Mouse (Mus musculus) heart, embryonic 15.5 days (tissue): ENCODE measurements around the gene Rras2. TPM values are rescaled to one million over a fixed set of nuclear protein-coding genes. Genes with fewer than 3 reads are reported as not detected.

Experiments
- ATAC-seq: fragments of 200-750 bp; cut with Nextera tagmentation; replicated peaks from 2 replicates; pipeline ENCODE4 v1.8.0; 2017; ENCODE audit warnings: low read depth, moderate TSS enrichment; ENCODE audit not compliant: insufficient number of reproducible peaks, insufficient read depth, low FRiP score
- H3K27ac ChIP-seq: fragments of 300-500 bp; sonication (generic); 2 replicates; pipeline ENCODE4 v1.5.1; 2015; ENCODE audit warnings: mild to moderate bottlenecking, inconsistent platforms
- H3K27me3 ChIP-seq: fragments of 300-500 bp; sonication (generic); 2 replicates; pipeline ENCODE4 v1.6.1; 2015; ENCODE audit warnings: inconsistent platforms
- H3K36me3 ChIP-seq: fragments of 300-500 bp; sonication (generic); 2 replicates; pipeline ENCODE4 v1.6.1; 2015; ENCODE audit warnings: mild to moderate bottlenecking, inconsistent platforms
- H3K4me1 ChIP-seq: fragments of 300-500 bp; sonication (generic); replicated peaks from 2 replicates; pipeline ENCODE4 v1.6.1; 2015; ENCODE audit warnings: inconsistent platforms
- H3K4me2 ChIP-seq: fragments of 300-500 bp; sonication (generic); 2 replicates; pipeline ENCODE4 v1.6.1; 2015; ENCODE audit warnings: inconsistent platforms, mild to moderate bottlenecking, moderate library complexity
- H3K4me3 ChIP-seq: fragments of 300-500 bp; sonication (generic); 2 replicates; pipeline ENCODE4 v1.5.1; 2015; ENCODE audit warnings: mild to moderate bottlenecking, inconsistent platforms
- H3K9ac ChIP-seq: fragments of 300-500 bp; sonication (generic); 2 replicates; pipeline ENCODE4 v1.6.1; 2015; ENCODE audit warnings: mild to moderate bottlenecking, inconsistent platforms
- H3K9me3 ChIP-seq: fragments of 300-500 bp; sonication (generic); replicated peaks from 2 replicates; pipeline ENCODE4 v1.6.1; 2016; ENCODE audit warnings: inconsistent platforms
- WGBS: fragments of 180-500 bp; shearing (Covaris S2); methylation state at CpG from one replicate; pipeline ENCODE4 v1.1.7; 2015; ENCODE audit warnings: mixed read lengths; 5-methylcytosine and 5-hydroxymethylcytosine counted together
- polyA plus RNA-seq: library from polyadenylated mRNA; unstranded; fragments of >200 nt; fragmentation: Nextera tagmentation; extraction: Ambion mirVana; gene quantifications from 2 replicates; pipeline ENCODE4 v1.2.1, GENCODE M21; 2015

The Rras2 gene
- 44.1 and 44.6 TPM in 2 replicates for polyA plus RNA-seq

GRCm38 (mm10) chr7:114117444-114117905 lies at the start of gene Rras2:
Gene Rras2, minus strand, starts transcription at chr7:114117781.
- Histone ChIP-seq H3K9ac (peak within 1 kb of the TSS; percentile 89), H3K9me3 (no peaks in the 10 kb centered on the region), H3K27me3 (no peaks in the 10 kb centered on the region), H3K4me1 (peaks cover 16% of the 10 kb centered on the region), H3K4me3 (peak within 1 kb of the TSS; percentile 82), H3K36me3 (no peaks in the 10 kb centered on the region), H3K4me2 (peak within 1 kb of the TSS; percentile 70), H3K27ac (peak within 1 kb of the TSS; percentile 96)
- peak; percentile 98 for ATAC-seq
- 0% methylated on average over 53 of the region's 55 CpGs for WGBS

GRCm38 (mm10) chr7:114162975-114163374 lies 45.4 kb upstream of the Rras2 start:
- Histone ChIP-seq H3K36me3 (no peaks in the 10 kb centered on the region), H3K9ac (no peak overlapping the region), H3K4me1 (no peaks in the 10 kb centered on the region), H3K4me3 (no peak overlapping the region), H3K9me3 (no peaks in the 10 kb centered on the region), H3K27me3 (no peaks in the 10 kb centered on the region), H3K4me2 (no peak overlapping the region), H3K27ac (no peak overlapping the region)
- 81% methylated on average over 5 of the region's 5 CpGs for WGBS
- no peak for ATAC-seq

GRCm38 (mm10) chr7:114161101-114161500 lies 43.5 kb upstream of the Rras2 start:
- 66% methylated on average over 8 of the region's 8 CpGs for WGBS
- peaks cover 3% of the 10 kb centered on the region; the same call in 1 of the 2 replicates for H3K4me1 ChIP-seq
- H3K27ac ChIP-seq, result no peak overlapping the region
- no peak overlapping the region for H3K4me2 ChIP-seq
- no peak for ATAC-seq
- no peaks in the 10 kb centered on the region for H3K27me3 ChIP-seq
- no peak overlapping the region for H3K9ac ChIP-seq
- H3K36me3 ChIP-seq, result no peaks in the 10 kb centered on the region
- H3K4me3 ChIP-seq, result no peak overlapping the region
- no peaks in the 10 kb centered on the region for H3K9me3 ChIP-seq

- ATAC-seq, result no peak
- H3K27me3 ChIP-seq, result no peaks in the 10 kb centered on the region
- WGBS, result 88% methylated on average over 12 of the region's 12 CpGs
- no peaks in the 10 kb centered on the region for H3K36me3 ChIP-seq
- no peak overlapping the region for H3K27ac ChIP-seq
- no peak overlapping the region for H3K4me3 ChIP-seq
- H3K9ac ChIP-seq, result no peak overlapping the region
- H3K9me3 ChIP-seq, result no peaks in the 10 kb centered on the region
- no peak overlapping the region for H3K4me2 ChIP-seq
- peaks cover 3% of the 10 kb centered on the region; the same call in 1 of the 2 replicates for H3K4me1 ChIP-seq
Observed at GRCm38 (mm10) chr7:114157716-114158278, 40.2 kb upstream of the Rras2 start.

GRCm38 (mm10) chr7:114156364-114156763 lies 38.8 kb upstream of the Rras2 start:
- WGBS, result 87% methylated on average over 4 of the region's 4 CpGs
- Histone ChIP-seq H3K4me1 (peaks cover 3% of the 10 kb centered on the region; the same call in 1 of the 2 replicates), H3K4me3 (no peak overlapping the region), H3K36me3 (no peaks in the 10 kb centered on the region), H3K27me3 (no peaks in the 10 kb centered on the region), H3K27ac (no peak overlapping the region), H3K9me3 (no peaks in the 10 kb centered on the region), H3K4me2 (no peak overlapping the region), H3K9ac (no peak overlapping the region)
- ATAC-seq, result no peak; the same call in 1 of the 2 replicates

GRCm38 (mm10) chr7:114155053-114155865 lies 37.7 kb upstream of the Rras2 start:
- peaks cover 3% of the 10 kb centered on the region; the same call in 1 of the 2 replicates for H3K4me1 ChIP-seq
- H3K36me3 ChIP-seq, result no peaks in the 10 kb centered on the region
- no peaks in the 10 kb centered on the region for H3K9me3 ChIP-seq
- H3K27me3 ChIP-seq, result no peaks in the 10 kb centered on the region
- H3K4me3 ChIP-seq, result no peak overlapping the region
- H3K27ac ChIP-seq, result no peak overlapping the region
- H3K4me2 ChIP-seq, result no peak overlapping the region
- H3K9ac ChIP-seq, result no peak overlapping the region
- 39% methylated on average over 5 of the region's 5 CpGs for WGBS
- ATAC-seq, result no peak; the same call in 1 of the 2 replicates

GRCm38 (mm10) chr7:114151036-114151780 lies 33.6 kb upstream of the Rras2 start:
- WGBS, result 84% methylated on average over 5 of the region's 5 CpGs
- Histone ChIP-seq H3K27me3 (no peaks in the 10 kb centered on the region), H3K27ac (no peak overlapping the region)

GRCm38 (mm10) chr7:114149564-114149963 lies 32.0 kb upstream of the Rras2 start:
- H3K27me3 ChIP-seq, result no peaks in the 10 kb centered on the region
- H3K9me3 ChIP-seq, result no peaks in the 10 kb centered on the region
- H3K36me3 ChIP-seq, result no peaks in the 10 kb centered on the region
- no peak overlapping the region for H3K9ac ChIP-seq
- no peak overlapping the region for H3K27ac ChIP-seq
- 77% methylated on average over 6 of the region's 6 CpGs for WGBS
- no peak overlapping the region for H3K4me3 ChIP-seq
- ATAC-seq, result no peak
- H3K4me1 ChIP-seq, result no peaks in the 10 kb centered on the region
- H3K4me2 ChIP-seq, result no peak overlapping the region

More at GRCm38 (mm10) chr7:114151036-114151780, 33.6 kb upstream of the Rras2 start:
- no peak overlapping the region for H3K4me2 ChIP-seq
- ATAC-seq, result no peak
- no peak overlapping the region for H3K4me3 ChIP-seq
- no peaks in the 10 kb centered on the region for H3K36me3 ChIP-seq
- no peaks in the 10 kb centered on the region for H3K9me3 ChIP-seq
- H3K4me1 ChIP-seq, result no peaks in the 10 kb centered on the region
- no peak overlapping the region for H3K9ac ChIP-seq

GRCm38 (mm10) chr7:114149135-114149534 lies 31.6 kb upstream of the Rras2 start:
- ATAC-seq, result no peak
- Histone ChIP-seq H3K27ac (no peak overlapping the region), H3K4me2 (no peak overlapping the region), H3K4me3 (no peak overlapping the region), H3K36me3 (no peaks in the 10 kb centered on the region), H3K27me3 (no peaks in the 10 kb centered on the region), H3K9ac (no peak overlapping the region), H3K9me3 (no peaks in the 10 kb centered on the region), H3K4me1 (no peaks in the 10 kb centered on the region)
- 74% methylated on average over 4 of the region's 4 CpGs for WGBS

GRCm38 (mm10) chr7:114145841-114146240 lies 28.3 kb upstream of the Rras2 start:
- no peaks in the 10 kb centered on the region for H3K27me3 ChIP-seq
- no peaks in the 10 kb centered on the region for H3K4me1 ChIP-seq
- no peaks in the 10 kb centered on the region for H3K9me3 ChIP-seq
- no peaks in the 10 kb centered on the region for H3K36me3 ChIP-seq
- 59% methylated on average over 3 of the region's 3 CpGs for WGBS
- H3K9ac ChIP-seq, result no peak overlapping the region
- H3K4me3 ChIP-seq, result no peak overlapping the region
- ATAC-seq, result no peak
- no peak overlapping the region for H3K27ac ChIP-seq
- no peak overlapping the region for H3K4me2 ChIP-seq

- H3K4me1 ChIP-seq, result no peaks in the 10 kb centered on the region
- no peak overlapping the region for H3K4me2 ChIP-seq
- H3K9me3 ChIP-seq, result no peaks in the 10 kb centered on the region
- no peak overlapping the region for H3K9ac ChIP-seq
- no peak overlapping the region for H3K4me3 ChIP-seq
- no peak overlapping the region for H3K27ac ChIP-seq
- ATAC-seq, result no peak
- no peaks in the 10 kb centered on the region for H3K36me3 ChIP-seq
- no peaks in the 10 kb centered on the region for H3K27me3 ChIP-seq
- 74% methylated on average over 10 of the region's 10 CpGs for WGBS
Observed at GRCm38 (mm10) chr7:114142151-114142798, 24.7 kb upstream of the Rras2 start.
